Mouse (Mus musculus): Measurements from ENCODE around the gene Ano9. TPM values are rescaled to one million over a fixed set of nuclear protein-coding genes. Genes with fewer than 3 reads are reported as not detected.

Gene Ano9
- total RNA-seq (2023) = 0.30 TPM

DNA sequence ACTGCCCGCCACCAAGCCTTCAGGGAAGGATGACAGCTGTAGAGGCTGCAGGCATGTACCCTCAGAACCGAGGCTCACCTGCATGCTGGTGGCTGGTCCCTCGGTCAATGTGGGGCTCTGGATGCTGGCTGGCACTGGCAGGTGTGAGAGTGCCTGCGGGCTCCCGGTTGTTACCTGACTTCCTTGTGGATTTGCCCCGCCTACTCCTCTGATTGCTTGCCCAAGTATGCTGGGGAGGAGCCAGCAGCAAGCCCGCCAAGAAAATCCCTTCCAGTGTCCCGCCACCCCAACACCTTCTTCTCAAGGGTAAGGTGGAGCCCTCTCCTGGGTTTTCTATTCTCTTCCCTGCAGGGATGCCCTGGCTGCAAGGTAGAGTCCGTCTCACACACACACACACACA lies at the start of gene Ano9:
Gene Ano9 (minus strand): TSS at position 171 of the 400 bp plus-strand sequence.

GRCm38 (mm10) chr7:141122245-141122644 lies 4.6 kb upstream of the Ano9 start, which contains the start of gene Ptdss2:
Ptdss2 (plus strand) TSS chr7:141122382.

GRCm38 (mm10) chr7:141099911-141100691 lies 17.5 kb downstream of the Ano9 start, which contains the start of gene Sigirr:
Sigirr (minus strand) TSS chr7:141100572.

DNA sequence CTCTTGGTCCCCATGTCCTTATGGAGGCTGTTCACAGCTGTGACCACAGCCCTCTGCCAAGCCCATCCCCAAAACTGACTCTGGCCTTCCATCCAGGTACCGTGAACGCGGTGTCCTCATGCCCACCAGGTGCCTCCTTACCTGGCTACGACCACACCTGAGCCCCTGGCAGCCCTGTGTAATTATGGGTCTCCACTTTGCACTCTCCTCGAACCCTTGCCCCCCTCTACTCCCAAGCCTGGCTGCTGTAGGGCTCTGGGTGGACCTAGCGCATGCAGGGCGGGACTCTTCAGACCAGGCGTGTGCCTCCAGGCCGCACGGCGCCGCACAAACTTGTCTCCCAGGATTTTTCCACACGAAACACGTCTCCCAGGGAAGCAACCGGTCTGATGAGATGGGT lies 39.8 kb downstream of the Ano9 start, which contains the start of gene Pkp3:
Gene Pkp3 (plus strand): TSS at position 378 of the 400 bp plus-strand sequence.

GRCm38 (mm10) chr7:141060426-141061242 lies 57.0 kb downstream of the Ano9 start, which contains the start of gene B4galnt4:
B4galnt4 (plus strand) TSS chr7:141061104.

Other genes starting within 250 kb of the Ano9 start
- 79.0 TPM for gene Psmd13, start 235.8 kb downstream of the Ano9 start, total RNA-seq (2023)
- 7.8 TPM for gene Sirt3, start 235.5 kb downstream of the Ano9 start, total RNA-seq (2023)
- not detected for gene Cox8b, start 217.4 kb downstream of the Ano9 start, total RNA-seq (2023)
- not detected for gene Nlrp6, start 196.9 kb downstream of the Ano9 start, total RNA-seq (2023)
- 11.0 TPM for gene Pgghg, start 176.4 kb downstream of the Ano9 start, total RNA-seq (2023)
- gene Ifitm5, start 167.5 kb downstream of the Ano9 start, total RNA-seq (2023) = not detected
- not detected for gene Gm45717, start 161.9 kb downstream of the Ano9 start, total RNA-seq (2023)
- gene Ifitm2, start 161.8 kb downstream of the Ano9 start, total RNA-seq (2023) = 19.8 TPM
- gene Ifitm1, start 150.6 kb downstream of the Ano9 start, total RNA-seq (2023) = 5.5 TPM
- 12.2 TPM for gene Ifitm3, start 107.0 kb downstream of the Ano9 start, total RNA-seq (2023)
- 1.9 TPM for gene Ifitm6, start 99.9 kb downstream of the Ano9 start, total RNA-seq (2023)
- not detected for gene Gm17387, start 88.7 kb downstream of the Ano9 start, total RNA-seq (2023)
- 1.3 TPM for gene B4galnt4, start 56.7 kb downstream of the Ano9 start, total RNA-seq (2023)
- 39.7 TPM for gene Pkp3, start 39.6 kb downstream of the Ano9 start, total RNA-seq (2023)
- gene Sigirr, start 17.2 kb downstream of the Ano9 start, total RNA-seq (2023) = 76.9 TPM
- 12.8 TPM for gene Ptdss2, start 4.6 kb upstream of the Ano9 start, total RNA-seq (2023)
- 43.4 TPM for gene Rnh1, start 55.1 kb upstream of the Ano9 start, total RNA-seq (2023)
- 31.0 TPM for gene Hras, start 76.2 kb upstream of the Ano9 start, total RNA-seq (2023)
- 4.7 TPM for gene Lrrc56, start 76.4 kb upstream of the Ano9 start, total RNA-seq (2023)
- 3.3 TPM for gene Lmntd2, start 96.3 kb upstream of the Ano9 start, total RNA-seq (2023)
- gene Rassf7, start 98.1 kb upstream of the Ano9 start, total RNA-seq (2023) = 10.2 TPM
- 165 TPM for gene Phrf1, start 111.0 kb upstream of the Ano9 start, total RNA-seq (2023)
- 47.4 TPM for gene Irf7, start 148.7 kb upstream of the Ano9 start, total RNA-seq (2023)
- not detected for gene Cdhr5, start 159.0 kb upstream of the Ano9 start, total RNA-seq (2023)
- not detected for gene Sct, start 161.3 kb upstream of the Ano9 start, total RNA-seq (2023)
- not detected for gene Drd4, start 174.2 kb upstream of the Ano9 start, total RNA-seq (2023)
- gene Deaf1, start 209.9 kb upstream of the Ano9 start, total RNA-seq (2023) = 68.8 TPM
- gene Tmem80, start 209.9 kb upstream of the Ano9 start, total RNA-seq (2023) = 24.8 TPM
- gene Eps8l2, start 221.1 kb upstream of the Ano9 start, total RNA-seq (2023) = 0.65 TPM